Mouse (Mus musculus) urinary bladder, postnatal 14 days (tissue): ENCODE results near the gene Itih1.

Experiments
- DNase-seq: peaks from one replicate; pipeline ENCODE4 v3.0.0; 2021; ENCODE audit warnings: low spot score

Gene Itih1

DNA sequence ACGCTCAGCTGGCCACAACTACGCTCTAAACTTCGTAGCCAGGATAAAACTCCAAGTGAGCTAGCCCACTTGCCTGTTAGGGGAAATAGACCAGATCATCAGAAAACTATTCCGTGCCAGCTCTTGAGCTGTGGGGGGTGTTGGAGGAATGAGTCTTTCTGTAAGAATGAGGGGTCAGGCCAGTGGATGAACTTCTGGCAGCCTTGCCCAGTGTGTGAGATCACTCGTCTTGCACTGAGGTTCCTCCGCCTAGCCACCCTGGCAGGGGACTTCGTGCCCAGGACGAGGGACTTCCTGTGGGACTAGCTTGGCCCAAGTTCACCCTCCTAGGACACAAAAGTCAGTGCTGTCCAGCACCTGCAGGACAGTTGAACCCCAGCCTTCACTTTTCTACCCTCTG, 38.8 kb downstream of the Itih1 start:
- no peak for DNase-seq

DNA sequence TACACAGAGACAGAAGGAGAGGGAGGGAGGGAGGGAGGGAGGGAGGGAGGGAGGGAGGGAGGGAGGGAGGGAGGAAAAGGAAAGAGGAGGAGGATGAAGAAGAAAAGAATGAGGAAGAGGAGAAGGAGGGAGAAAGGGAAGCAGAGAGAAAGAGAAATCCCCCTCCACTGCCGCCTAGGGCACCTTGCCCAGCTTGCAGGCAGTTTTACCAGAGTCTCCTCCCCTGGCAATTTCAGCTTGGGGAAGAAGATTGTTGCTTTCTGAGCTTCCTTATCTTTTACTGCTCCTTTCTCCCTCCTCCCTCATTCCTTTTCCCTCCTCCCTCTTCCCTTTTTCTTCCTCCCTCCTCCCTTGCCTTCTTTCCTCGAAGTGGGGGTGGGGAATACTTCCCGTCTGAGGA, 40.1 kb downstream of the Itih1 start:
- no peak for DNase-seq

DNA sequence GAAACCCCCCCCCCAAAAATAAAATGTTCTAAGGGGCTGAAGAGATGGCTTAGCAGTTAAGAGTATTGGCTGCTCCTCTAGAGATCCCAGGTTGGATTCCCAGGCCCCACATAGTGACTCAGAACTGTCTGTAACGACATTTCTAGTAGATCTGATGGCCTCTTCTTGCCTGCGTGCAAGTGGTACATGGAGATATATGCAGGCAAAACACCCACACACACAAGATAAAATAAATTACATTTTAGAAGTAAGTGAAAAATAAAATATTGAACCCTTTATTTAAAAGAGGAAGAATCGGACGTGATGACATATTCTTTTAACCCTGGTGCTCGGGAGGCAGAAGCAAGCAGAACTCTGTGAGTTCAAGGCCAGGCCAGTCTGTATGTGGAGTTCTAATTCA, 40.5 kb downstream of the Itih1 start:
- no peak for DNase-seq

DNA sequence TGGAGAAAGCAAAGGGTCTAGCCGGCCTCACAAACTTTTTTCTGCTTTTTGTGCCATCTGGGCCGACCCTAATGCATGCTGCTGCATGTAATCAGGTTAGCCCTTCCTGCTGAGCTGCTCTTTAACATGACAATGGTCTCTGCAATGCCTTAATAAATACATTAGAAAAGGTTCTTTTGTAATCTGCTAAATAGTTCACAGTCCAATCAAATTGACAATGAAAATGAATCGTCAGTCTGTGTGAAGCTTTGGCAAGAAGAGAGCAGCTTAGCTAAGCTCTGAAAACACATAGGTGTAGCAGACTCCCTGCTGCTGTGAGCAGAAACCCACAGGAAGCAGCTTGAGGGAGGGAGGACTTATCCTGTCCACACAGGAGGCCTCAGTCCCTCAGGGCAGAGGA, 43.1 kb downstream of the Itih1 start:
- DNase-seq = no peak

DNA sequence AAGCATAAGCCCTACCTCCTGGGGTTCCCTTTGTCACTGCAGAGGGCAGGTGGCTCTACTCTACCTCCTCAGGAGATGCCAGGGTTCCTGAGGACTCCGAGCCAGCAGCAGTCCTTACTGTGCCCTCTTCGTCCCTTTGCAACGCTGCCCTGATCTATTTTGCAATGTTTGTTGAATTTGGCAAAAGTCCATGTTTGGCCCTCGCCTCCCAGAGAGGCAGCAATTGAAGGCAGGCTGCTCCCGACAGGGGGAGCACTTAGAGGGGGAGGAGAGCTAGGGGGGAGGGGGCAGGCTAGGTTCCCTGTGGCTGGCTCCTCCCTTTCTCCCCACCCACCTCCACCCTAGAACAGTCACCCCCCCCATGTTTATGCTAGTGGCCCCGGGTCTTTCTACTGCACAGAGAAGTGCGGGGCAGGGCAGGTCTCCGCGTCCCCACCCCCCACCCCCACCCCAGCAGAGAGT, 54.8 kb downstream of the Itih1 start:
- DNase-seq = peak; percentile 67

DNA sequence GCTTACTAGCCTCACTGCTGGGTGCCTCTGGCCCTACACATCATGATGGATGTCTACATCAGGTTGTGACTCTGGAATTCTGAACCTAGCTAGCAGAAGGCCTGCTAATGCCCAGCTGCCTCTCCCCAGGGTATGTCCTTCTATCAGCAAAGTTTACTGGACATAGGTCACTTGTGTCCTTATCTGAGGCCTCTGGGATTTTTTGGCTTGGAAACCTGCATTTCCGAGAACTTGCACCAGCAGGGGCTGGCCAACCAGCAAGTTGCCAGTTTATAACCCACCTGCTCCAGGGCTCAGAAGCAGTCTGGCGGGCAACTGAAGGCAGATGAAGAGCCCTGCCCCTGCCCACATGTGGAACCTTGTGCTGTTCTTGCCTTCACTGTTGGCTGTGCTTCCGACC, 56.9 kb downstream of the Itih1 start, which contains the start of gene Itih4:
Gene Itih4, plus strand, starts transcription at position 273 of the 400 bp plus-strand sequence.
- DNase-seq = no peak

DNA sequence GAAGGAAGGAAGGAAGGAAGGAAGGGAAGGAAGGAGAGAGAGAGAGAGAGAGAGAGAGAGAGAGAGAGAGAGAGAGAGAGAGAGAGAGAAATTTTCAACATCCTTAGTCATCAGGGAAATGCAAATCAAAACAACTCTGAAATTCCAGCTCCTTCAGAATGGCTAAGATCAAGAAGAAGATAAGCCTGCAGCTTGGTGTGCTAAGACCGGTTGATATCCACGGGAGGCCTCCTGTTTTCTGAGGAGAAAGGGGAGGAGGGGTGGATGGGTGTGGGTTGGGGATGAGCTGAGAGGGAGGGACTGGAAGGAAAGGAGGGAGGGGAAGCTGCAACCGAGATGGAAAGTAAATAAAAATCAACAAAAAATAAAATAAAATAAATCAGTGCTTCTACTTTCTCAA, 57.8 kb downstream of the Itih1 start:
- DNase-seq = no peak

DNA sequence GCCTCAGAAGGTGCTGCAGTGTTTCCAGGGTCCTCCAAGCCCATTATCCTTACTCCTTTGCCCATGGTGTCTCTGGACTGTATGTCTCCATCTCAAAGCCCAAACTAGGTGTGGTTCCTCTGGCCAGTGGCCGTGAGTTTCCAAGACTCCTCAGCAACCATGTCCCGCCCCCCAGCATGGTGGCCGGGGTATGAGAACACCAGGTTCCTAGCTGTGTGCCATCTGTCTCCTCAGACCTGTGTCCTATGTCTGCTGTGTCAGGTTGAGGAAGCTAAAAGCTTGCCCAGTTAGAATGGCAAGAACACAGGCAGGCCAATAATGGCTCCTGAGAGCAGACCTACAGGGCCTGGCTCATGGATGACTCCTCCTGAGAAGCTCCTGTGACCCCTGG, 61.4 kb downstream of the Itih1 start:
- DNase-seq = no peak

DNA sequence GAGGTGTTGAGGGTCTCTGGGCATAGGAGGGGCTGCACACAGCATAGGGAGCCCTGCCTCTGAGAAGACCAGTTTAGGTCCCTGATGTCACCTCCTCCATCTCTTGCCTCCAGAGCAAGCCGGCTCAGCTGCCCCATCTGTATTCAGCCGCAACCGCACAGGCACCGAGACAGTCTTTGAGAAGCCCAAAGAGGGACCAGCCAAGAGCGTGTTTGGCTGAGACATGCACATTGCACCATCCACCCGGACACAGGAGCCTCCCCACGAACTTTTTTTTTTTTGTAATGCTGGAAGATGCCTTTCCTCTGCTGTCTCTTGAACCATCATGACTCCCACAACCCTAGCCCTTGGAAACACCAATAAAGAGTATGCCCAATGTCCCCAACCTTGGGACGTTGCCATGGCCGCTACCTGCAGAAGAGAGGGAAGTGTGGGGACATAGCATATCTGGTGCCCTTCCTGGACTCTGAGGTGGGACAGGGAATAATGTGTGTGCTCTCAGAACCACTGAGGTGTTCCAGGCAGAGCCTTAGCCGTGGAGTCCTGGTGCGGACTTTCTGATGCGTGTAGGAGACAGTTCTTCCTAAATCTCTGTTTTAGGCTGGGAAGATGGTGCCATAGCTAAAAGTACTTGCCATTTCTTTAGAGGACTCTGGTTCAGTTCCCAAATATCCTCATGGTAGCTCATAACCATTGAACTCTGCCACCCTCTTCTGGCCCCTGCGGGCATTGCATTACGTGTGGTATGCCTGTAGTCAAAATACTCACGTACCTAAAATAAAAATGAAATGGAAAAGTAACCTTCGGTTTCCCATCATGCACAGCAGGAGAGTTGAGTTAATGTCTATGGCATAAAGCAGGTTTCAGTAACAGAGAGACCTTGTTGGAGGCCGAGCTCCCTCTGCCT, 62.0 kb downstream of the Itih1 start:
- peak; percentile 71 for DNase-seq

DNA sequence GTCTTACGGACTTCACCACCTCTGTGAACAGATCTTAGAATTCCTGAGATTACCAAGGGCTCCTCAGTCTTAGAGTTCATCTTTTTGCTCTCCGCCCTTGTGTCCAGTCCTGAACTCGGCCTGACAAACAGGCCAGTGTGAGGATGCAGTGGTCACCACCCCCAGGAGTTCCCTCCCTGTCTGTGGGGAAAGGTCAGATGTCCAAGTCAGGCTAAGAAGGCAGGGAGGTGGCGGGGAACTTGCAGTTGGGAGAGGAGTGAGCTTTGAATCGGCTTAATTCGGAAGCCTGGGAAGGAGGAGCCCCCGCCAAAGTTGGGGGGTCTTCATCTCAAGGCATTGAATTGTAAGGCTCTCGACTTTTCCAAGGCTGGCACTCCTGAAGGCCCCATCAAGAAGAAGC, 62.8 kb downstream of the Itih1 start:
- no peak for DNase-seq

DNA sequence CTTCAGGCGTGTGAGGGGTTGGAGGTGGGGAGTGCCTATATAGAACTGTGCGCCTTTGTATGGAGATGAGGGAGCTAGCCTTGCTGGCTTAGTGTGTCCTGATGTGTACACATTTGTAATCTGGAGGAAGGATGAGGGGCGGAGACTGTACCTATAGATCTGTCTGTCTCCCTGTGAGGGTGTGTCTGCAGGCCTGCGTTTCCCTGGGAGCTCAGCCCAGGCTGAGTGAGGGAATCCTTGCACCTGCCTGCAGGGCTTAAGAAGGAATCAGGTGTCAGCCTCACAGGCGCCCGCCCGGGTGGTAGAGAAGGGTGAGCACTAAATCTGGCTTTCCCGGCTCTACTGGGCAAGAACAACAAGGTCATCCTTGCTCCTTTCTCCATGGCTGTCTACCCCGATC, 63.3 kb downstream of the Itih1 start:
- no peak for DNase-seq
